Mouse (Mus musculus): ENCODE results near the gene Zbtb44. TPM values are rescaled to one million over a fixed set of nuclear protein-coding genes. Genes with fewer than 3 reads are reported as not detected.
A peak's percentile ranks its signal among the peaks of the same experiment; 100 is the strongest.

The Zbtb44 gene
- polyA plus RNA-seq, 1 experiment from 2014 or later: 5.5 TPM

DNA sequence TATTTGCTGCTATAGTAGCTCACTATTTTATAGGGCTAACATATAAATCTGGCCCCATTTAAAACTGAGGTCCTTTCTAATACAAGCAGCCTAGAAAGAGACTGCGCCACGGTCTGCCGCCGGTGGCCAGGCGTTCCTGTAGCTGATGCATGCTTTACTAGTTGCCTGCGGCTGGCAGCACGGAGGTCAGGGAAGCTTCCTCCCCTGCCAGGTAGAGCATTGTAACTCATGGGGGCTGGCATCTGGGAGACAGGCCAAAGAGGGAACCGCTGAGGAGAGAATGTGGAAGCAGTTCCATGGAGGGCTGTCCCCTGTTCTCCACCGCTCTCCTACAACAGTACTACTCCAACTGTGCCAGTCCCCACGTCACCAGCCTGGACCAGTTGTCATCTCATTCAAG lies 44.4 kb downstream of the Zbtb44 start:
- Histone ChIP-seq H3K4me3 (replicated peaks) (no peak overlapping the region), H3K27ac (no peak overlapping the region), H3K27me3 (no peaks in the 10 kb centered on the region), H3K4me2 (replicated peaks) (no peak overlapping the region), H3K9ac (replicated peaks) (no peak overlapping the region), H3K36me3 (no peaks in the 10 kb centered on the region), H3K9me3 (no peaks in the 10 kb centered on the region), H3K4me1 (replicated peaks) (no peaks in the 10 kb centered on the region)
- WGBS: 89% methylated on average over 10 of the region's 10 CpGs
- no peak for ATAC-seq

DNA sequence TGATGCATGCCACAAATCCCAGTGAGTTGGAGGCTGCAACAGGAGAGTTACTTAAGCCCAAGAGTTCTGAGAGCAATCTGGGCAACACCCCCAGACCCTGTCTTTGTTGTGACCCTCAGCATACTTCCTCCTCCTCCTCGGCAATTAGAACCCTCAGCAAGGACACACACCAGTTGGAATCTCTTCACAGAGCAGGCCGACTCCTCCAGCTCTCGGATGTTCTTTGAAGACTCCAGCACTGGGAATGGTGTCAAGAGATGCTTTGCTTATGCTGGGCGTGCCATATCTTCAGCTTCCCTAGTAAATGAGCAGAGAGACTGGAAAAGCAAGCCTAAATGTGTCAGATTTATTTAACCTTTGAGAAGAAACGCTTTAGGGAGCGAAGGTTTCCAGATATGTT lies 50.3 kb downstream of the Zbtb44 start:
- peaks cover 5% of the 10 kb centered on the region; the same call in 1 of the 2 replicates for H3K4me1 ChIP-seq (replicated peaks)
- H3K27me3 ChIP-seq: 0 out of 2 replicates have a peak, but pooled peaks cover 5% of the 10 kb centered on the region
- no peak for ATAC-seq
- H3K9ac ChIP-seq (replicated peaks): no peak overlapping the region
- no peaks in the 10 kb centered on the region for H3K36me3 ChIP-seq
- H3K27ac ChIP-seq: no peak overlapping the region
- no peak overlapping the region for H3K4me3 ChIP-seq (replicated peaks)
- no peaks in the 10 kb centered on the region for H3K9me3 ChIP-seq
- 80% methylated on average over 6 of the region's 6 CpGs for WGBS
- H3K4me2 ChIP-seq (replicated peaks): no peak overlapping the region

DNA sequence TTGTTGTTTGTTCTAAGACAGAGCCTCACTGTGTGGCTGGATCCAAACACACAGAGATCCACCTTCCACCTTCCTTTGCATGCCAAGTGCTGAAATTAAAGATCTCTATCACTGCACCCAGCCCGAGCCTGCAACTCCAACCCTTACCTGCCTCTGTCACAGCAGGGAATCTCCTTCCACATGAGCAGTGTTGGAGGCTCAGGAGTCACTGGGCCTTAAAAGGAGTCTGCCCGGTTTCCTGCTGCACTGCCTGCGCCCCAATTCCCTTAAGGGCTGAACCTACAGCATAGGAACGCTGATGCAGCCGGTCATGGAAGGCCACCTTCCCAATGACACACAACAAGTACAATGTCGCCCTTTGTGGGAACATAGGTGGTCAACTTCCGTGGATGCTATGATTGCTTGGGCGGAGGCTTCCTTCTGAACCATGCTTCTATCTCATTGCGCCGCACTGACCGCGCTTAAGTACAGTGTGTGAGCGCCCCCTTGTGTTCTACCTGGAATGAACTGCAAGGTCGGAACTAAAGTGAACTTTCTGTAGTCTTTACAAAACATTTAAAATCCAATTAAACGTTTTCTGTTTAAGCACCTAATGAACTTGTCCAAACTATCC lies 51.7 kb downstream of the Zbtb44 start:
- 0 out of 2 replicates have a peak, but pooled peaks cover 5% of the 10 kb centered on the region for H3K27me3 ChIP-seq
- peaks cover 7% of the 10 kb centered on the region; the same call in 1 of the 2 replicates for H3K4me1 ChIP-seq (replicated peaks)
- H3K4me2 ChIP-seq (replicated peaks): peak overlapping the region; percentile 45
- 0 out of 2 replicates have a peak overlapping the region, but pooled peaks have one; percentile 30 for H3K9ac ChIP-seq (replicated peaks)
- 6% methylated on average over 15 of the region's 15 CpGs for WGBS
- H3K36me3 ChIP-seq: no peaks in the 10 kb centered on the region
- peak overlapping the region; percentile 24 for H3K4me3 ChIP-seq (replicated peaks)
- no peak overlapping the region for H3K27ac ChIP-seq
- peak; percentile 73 for ATAC-seq
- H3K9me3 ChIP-seq: no peaks in the 10 kb centered on the region

DNA sequence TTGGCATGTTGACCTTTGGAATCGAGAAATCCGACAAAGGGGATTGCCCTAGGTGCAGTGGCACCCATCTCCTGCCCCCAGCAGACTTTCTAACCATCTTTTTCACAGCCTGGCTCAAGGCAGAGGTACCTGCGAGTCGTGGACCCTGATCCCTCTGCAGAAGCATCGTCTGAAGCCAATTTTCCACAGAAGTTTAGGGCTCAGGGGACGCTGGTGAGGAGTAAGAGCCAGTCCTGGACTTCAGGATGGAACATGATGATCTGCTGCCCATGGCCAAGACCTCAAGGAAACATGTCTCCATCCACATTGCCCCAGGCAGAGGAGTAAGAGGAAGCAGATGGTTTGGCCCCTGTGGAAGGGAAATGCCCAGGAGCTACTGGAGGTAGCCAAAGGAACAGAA lies 52.3 kb downstream of the Zbtb44 start:
- Histone ChIP-seq H3K4me3 (replicated peaks) (no peak overlapping the region), H3K27me3 (0 out of 2 replicates have a peak, but pooled peaks cover 5% of the 10 kb centered on the region), H3K9me3 (no peaks in the 10 kb centered on the region), H3K9ac (replicated peaks) (no peak overlapping the region), H3K36me3 (no peaks in the 10 kb centered on the region), H3K4me2 (replicated peaks) (no peak overlapping the region), H3K4me1 (replicated peaks) (peaks cover 7% of the 10 kb centered on the region; the same call in 1 of the 2 replicates), H3K27ac (no peak overlapping the region)
- ATAC-seq: no peak
- 82% methylated on average over 6 of the region's 6 CpGs for WGBS

DNA sequence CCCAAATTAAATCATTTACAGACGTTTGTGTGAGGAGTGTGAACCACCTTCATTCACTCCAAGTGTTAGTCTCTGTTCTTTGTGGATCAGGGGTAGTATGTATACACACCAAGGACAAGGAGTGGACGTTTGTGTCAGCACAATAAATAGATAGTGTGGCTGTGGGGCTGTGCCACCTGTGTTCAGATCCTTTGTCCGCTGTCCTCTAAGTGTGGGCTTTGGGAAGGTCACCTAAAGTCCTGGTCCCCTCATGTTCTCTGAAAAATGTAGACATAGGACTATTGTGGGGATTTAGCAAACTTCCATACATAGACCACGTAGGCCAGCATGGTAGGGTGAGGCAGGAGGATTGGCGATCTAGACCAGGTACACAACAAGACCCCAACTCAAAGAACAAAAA lies 55.1 kb downstream of the Zbtb44 start:
- Histone ChIP-seq H3K9ac (replicated peaks) (no peak overlapping the region), H3K4me2 (replicated peaks) (no peak overlapping the region)

DNA sequence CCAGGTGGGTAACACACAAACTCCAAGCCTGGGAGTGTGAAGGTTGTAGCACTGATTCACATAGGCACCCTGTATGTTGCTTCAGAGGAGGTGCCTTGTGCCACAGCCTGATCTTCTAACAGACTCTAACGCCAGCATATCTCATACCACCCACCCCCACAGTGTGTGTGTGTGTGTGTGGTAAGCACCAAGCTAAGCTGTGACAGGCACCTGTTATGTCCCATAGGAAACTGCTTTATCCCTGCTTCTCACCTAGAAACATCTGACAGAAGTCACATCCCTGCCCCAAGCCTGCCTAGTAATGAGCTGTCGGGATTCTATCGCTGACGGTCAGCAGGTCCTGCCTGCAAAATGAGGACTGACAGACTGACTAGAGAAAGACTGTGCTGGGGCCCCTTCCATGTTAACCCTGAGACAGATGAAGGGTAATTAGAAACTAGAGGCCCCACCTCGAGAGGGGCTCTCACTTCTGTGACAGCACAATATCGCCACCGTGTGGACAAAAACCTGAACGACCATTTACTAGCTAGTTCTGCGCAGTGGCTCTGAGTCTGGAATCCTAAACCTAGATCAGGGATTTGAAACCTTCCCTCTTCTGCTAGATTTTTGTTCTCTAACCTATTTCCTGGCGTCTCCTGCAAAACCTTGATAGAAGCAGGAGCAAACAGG lies 55.8 kb downstream of the Zbtb44 start:
- Histone ChIP-seq H3K9me3 (no peaks in the 10 kb centered on the region), H3K27me3 (0 out of 2 replicates have a peak, but pooled peaks cover 5% of the 10 kb centered on the region), H3K4me3 (replicated peaks) (no peak overlapping the region), H3K27ac (no peak overlapping the region), H3K9ac (replicated peaks) (no peak overlapping the region), H3K4me1 (replicated peaks) (peaks cover 7% of the 10 kb centered on the region; the same call in 1 of the 2 replicates), H3K36me3 (no peaks in the 10 kb centered on the region), H3K4me2 (replicated peaks) (no peak overlapping the region)
- ATAC-seq: peak; percentile 44; the same call in 1 of the 2 replicates
- WGBS: 16% methylated on average over 10 of the region's 10 CpGs

More for the DNA sequence above, 55.1 kb downstream of the Zbtb44 start:
- Histone ChIP-seq H3K36me3 (no peaks in the 10 kb centered on the region), H3K4me3 (replicated peaks) (no peak overlapping the region), H3K27ac (no peak overlapping the region), H3K4me1 (replicated peaks) (peaks cover 7% of the 10 kb centered on the region; the same call in 1 of the 2 replicates), H3K27me3 (0 out of 2 replicates have a peak, but pooled peaks cover 5% of the 10 kb centered on the region), H3K9me3 (no peaks in the 10 kb centered on the region)
- 79% methylated on average over 5 of the region's 5 CpGs for WGBS
- no peak for ATAC-seq

DNA sequence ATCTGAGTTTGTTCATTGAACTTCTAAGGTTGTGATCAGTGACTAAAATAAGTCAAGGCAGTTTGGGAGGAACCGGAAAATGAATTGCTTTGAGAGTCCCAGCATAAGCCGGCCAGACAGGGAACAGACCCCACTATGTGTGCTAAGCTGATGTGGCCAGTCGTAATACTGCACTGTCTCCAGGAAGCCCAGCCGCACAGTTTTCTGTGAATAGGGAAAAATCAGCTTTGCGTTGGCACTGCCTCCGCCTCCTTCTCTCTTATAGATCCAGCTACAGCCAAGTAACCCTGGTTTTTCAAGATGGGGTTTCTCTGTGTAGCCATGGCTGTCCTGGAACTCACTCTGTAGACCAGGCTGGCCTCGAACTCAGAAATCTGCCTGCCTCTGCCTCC lies 56.3 kb downstream of the Zbtb44 start:
- H3K4me1 ChIP-seq (replicated peaks): peaks cover 7% of the 10 kb centered on the region; the same call in 1 of the 2 replicates
- no peak overlapping the region for H3K4me3 ChIP-seq (replicated peaks)
- H3K9me3 ChIP-seq: no peaks in the 10 kb centered on the region
- H3K27ac ChIP-seq: no peak overlapping the region
- no peak overlapping the region for H3K4me2 ChIP-seq (replicated peaks)
- no peaks in the 10 kb centered on the region for H3K36me3 ChIP-seq
- WGBS: 82% methylated on average over 7 of the region's 7 CpGs
- H3K27me3 ChIP-seq: 0 out of 2 replicates have a peak, but pooled peaks cover 5% of the 10 kb centered on the region
- ATAC-seq: no peak
- H3K9ac ChIP-seq (replicated peaks): no peak overlapping the region

DNA sequence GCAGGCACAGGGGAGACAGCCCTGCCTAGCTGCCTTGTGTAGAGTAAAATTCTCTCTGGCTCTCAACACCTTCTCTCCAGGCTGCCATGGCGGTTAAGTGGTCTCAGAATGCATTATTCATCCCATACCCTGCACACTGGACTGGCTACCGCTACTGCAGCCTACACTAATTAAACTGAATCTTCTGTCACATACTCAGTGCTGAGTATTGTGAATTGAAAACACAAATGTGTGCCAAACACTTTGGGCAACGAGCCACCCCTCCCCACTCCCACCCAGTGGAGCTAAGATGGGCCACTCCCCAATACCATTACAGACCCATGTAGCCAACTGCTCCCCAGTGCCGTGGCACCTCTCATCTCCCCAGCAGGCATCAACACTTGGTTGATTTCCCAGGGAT lies 57.0 kb downstream of the Zbtb44 start:
- Histone ChIP-seq H3K9me3 (no peaks in the 10 kb centered on the region), H3K36me3 (no peaks in the 10 kb centered on the region), H3K4me2 (replicated peaks) (no peak overlapping the region), H3K4me1 (replicated peaks) (0 out of 2 replicates have a peak, but pooled peaks cover 2% of the 10 kb centered on the region), H3K27me3 (0 out of 2 replicates have a peak, but pooled peaks cover 5% of the 10 kb centered on the region), H3K9ac (replicated peaks) (no peak overlapping the region), H3K27ac (no peak overlapping the region), H3K4me3 (replicated peaks) (no peak overlapping the region)
- 51% methylated on average over 4 of the region's 4 CpGs for WGBS
- 0 out of 2 replicates have a peak, but pooled peaks have one; percentile 12 for ATAC-seq

DNA sequence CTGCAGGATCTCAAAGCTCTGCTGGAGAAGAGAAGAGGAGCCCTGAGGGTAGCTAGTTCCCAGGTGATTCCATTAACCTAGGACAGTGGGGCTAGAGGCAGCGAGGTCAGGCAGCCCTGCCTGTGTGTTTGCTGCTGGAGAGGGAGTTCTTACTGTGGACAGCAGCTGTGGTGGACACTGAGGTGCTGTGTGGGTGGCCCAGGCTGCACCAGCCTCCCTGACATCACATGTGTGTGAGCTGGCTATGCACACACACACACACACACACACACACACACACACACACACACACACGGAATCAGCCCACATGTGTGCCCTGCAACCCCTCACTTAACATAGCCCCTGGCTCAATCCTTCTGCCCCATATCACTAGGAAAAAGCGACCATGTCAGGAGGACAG lies 57.7 kb downstream of the Zbtb44 start:
- H3K9me3 ChIP-seq: no peaks in the 10 kb centered on the region
- H3K36me3 ChIP-seq: no peaks in the 10 kb centered on the region
- WGBS: 78% methylated on average over 3 of the region's 3 CpGs
- no peak overlapping the region for H3K27ac ChIP-seq
- 0 out of 2 replicates have a peak, but pooled peaks cover 2% of the 10 kb centered on the region for H3K4me1 ChIP-seq (replicated peaks)
- no peak for ATAC-seq
- 0 out of 2 replicates have a peak, but pooled peaks cover 1% of the 10 kb centered on the region for H3K27me3 ChIP-seq
- H3K4me2 ChIP-seq (replicated peaks): no peak overlapping the region
- no peak overlapping the region for H3K9ac ChIP-seq (replicated peaks)
- H3K4me3 ChIP-seq (replicated peaks): no peak overlapping the region

DNA sequence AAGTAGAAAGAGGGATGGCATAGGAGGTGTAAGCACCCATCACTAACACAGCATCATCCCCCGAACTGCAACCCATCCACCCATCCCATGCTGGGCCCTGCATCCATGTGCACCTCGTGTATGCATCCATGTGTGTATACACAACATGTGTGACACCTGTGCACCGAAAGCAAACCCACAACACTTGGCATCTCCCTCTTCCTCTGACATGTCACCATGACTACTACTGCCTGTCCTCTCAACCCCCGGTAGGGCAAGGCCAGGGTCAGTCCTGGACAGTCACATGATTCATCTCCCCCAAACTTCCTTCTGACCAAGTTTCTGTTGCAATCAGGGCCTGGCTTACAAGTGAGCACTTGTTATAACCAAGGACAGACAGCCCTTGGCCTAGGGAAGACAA lies 58.4 kb downstream of the Zbtb44 start:
- H3K27me3 ChIP-seq: no peaks in the 10 kb centered on the region
- no peak overlapping the region for H3K4me3 ChIP-seq (replicated peaks)
- no peak for ATAC-seq
- no peaks in the 10 kb centered on the region for H3K9me3 ChIP-seq
- H3K4me2 ChIP-seq (replicated peaks): no peak overlapping the region
- WGBS: 86% methylated on average over 4 of the region's 4 CpGs
- H3K9ac ChIP-seq (replicated peaks): no peak overlapping the region
- no peaks in the 10 kb centered on the region for H3K36me3 ChIP-seq
- 0 out of 2 replicates have a peak, but pooled peaks cover 2% of the 10 kb centered on the region for H3K4me1 ChIP-seq (replicated peaks)
- no peak overlapping the region for H3K27ac ChIP-seq

DNA sequence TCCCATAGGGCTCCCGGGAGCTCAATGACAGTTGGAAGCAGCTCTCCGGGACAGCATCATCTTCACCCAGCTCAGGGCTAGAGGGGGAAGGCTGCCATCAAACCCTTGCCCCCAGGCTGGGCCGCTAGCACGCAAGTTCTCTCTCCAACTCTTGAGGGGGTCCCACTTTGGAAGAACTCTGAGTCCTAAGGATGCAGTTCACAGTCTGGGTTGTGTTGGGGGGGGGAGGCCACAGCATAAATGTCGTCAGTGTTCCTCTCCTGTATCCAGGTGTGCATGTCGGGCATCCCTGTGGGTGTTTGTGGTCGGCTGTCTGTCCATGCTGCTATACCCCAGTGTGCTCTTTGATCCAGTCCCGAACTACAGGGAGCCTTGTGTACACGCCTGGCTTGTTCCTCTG lies 59.1 kb downstream of the Zbtb44 start:
- H3K9me3 ChIP-seq: no peaks in the 10 kb centered on the region
- no peak overlapping the region for H3K27ac ChIP-seq
- no peak overlapping the region for H3K4me2 ChIP-seq (replicated peaks)
- H3K4me1 ChIP-seq (replicated peaks): 0 out of 2 replicates have a peak, but pooled peaks cover 2% of the 10 kb centered on the region
- ATAC-seq: no peak
- no peak overlapping the region for H3K9ac ChIP-seq (replicated peaks)
- H3K27me3 ChIP-seq: no peaks in the 10 kb centered on the region
- H3K4me3 ChIP-seq (replicated peaks): no peak overlapping the region
- no peaks in the 10 kb centered on the region for H3K36me3 ChIP-seq
- WGBS: 79% methylated on average over 9 of the region's 9 CpGs
